26 mouse cellular contexts compared by ENCODE assay signal in the genomic region with DNA sequence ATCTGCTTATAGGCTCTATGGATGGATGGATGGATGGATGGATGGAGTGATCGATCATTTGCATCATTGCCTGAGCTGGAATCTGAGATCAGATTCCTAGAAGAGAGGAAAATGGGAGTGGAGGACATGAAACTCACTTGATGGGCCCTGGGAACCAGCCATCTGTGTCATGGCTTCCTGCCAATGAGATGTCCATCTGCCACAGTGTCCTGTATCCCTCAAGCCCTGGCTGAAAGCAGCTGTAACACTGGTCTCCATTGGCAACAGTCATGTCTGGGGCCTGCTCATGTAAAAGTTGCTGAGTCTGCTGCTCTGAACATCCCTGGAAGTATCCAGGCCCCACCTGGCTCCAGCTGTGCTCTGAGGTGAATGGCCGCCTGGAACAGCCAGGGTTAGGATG. TPM values are rescaled to one million over a fixed set of nuclear protein-coding genes. Genes with fewer than 3 reads are reported as not detected.
A peak's percentile ranks its signal among the peaks of the same experiment; 100 is the strongest.
DNase-seq lines count a peak whose midpoint lies in the region; ATAC-seq and TF ChIP-seq lines count a peak whose summit lies in the region.
"Had no signal": no experiment of that assay in that cellular context is flagged by ENCODE, and none has a peak within 500 bp of the region (broad histone marks: within the 10 kb centered on the region; RNA-seq: fewer than 3 reads in every experiment).

No protein-coding gene starts in this region.

- H3K4me3 ChIP-seq in limb, embryonic 14.5 days (replicated peaks; ENCODE audit: low read length): no peak overlapping the region
- H3K4me3 ChIP-seq in limb, embryonic 10.5 days: no peak overlapping the region
- H3K4me3 ChIP-seq in embryonic facial prominence, embryonic 10.5 days: no peak overlapping the region
- H3K4me3 ChIP-seq: heart, adult 2 months; intestine, embryonic 15.5 days; liver, embryonic 12.5 days had no signal

- H3K4me1 ChIP-seq in limb, embryonic 14.5 days (ENCODE audit: control insufficient read depth, insufficient read depth, low read length): no peaks in the 10 kb centered on the region
- no peaks in the 10 kb centered on the region for H3K4me1 ChIP-seq in limb, embryonic 10.5 days
- peaks cover 3% of the 10 kb centered on the region; the same call in 1 of the 2 replicates for H3K4me1 ChIP-seq in embryonic facial prominence, embryonic 10.5 days
- H3K4me1 ChIP-seq: intestine, embryonic 15.5 days; liver, embryonic 12.5 days had no signal

- H3K36me3 ChIP-seq in limb, embryonic 14.5 days (ENCODE audit: control insufficient read depth, insufficient read depth, low read length): no peaks in the 10 kb centered on the region
- H3K36me3 ChIP-seq in limb, embryonic 10.5 days: no peaks in the 10 kb centered on the region
- no peaks in the 10 kb centered on the region for H3K36me3 ChIP-seq in embryonic facial prominence, embryonic 10.5 days (replicated peaks)
- H3K36me3 ChIP-seq: intestine, embryonic 15.5 days; liver, embryonic 12.5 days had no signal

- H3K27ac ChIP-seq in limb, embryonic 14.5 days (replicated peaks; ENCODE audit: low read depth, low read length): no peak overlapping the region
- H3K27ac ChIP-seq in limb, embryonic 10.5 days: no peak overlapping the region
- H3K27ac ChIP-seq in embryonic facial prominence, embryonic 10.5 days (replicated peaks): no peak overlapping the region
- H3K27ac ChIP-seq: heart, adult 2 months; intestine, embryonic 15.5 days; liver, embryonic 12.5 days had no signal

- peak; percentile 5 for DNase-seq in limb, embryonic 14.5 days (ENCODE audit: low spot score)
- no peak for DNase-seq in limb, embryonic 10.5 days (ENCODE audit: low spot score)
- peak; percentile 81 to 82 for DNase-seq in cerebellum, adult 18-20 months
- peak; percentile 82 to 87 for DNase-seq in cerebellum, postnatal 25 days
- no peak for DNase-seq in embryonic facial prominence, embryonic 10.5 days (ENCODE audit: low spot score)
- DNase-seq: adrenal gland, adult 8-10 months; gastrocnemius, postnatal 14 days; heart, adult 2 months; heart, postnatal 36 days; kidney, postnatal 36 days; lung, embryonic 14.5 days; lung, postnatal 36 days had no signal

- no peak overlapping the region for H3K4me2 ChIP-seq in limb, embryonic 14.5 days (replicated peaks; ENCODE audit: low read depth, low read length, severe bottlenecking)
- H3K4me2 ChIP-seq: intestine, embryonic 15.5 days; liver, embryonic 12.5 days; lung, embryonic 14.5 days had no signal

- WGBS in limb, embryonic 14.5 days: 72% methylated on average over 2 of the region's 2 CpGs
- 79% methylated on average over 2 of the region's 2 CpGs for WGBS in limb, embryonic 10.5 days
- WGBS in embryonic facial prominence, embryonic 10.5 days: 86% methylated on average over 2 of the region's 2 CpGs

- no peak for TF ChIP-seq POLR2A in limb, embryonic 14.5 days (IDR thresholded peaks at IDR 0.05; ENCODE audit: borderline replicate concordance, extremely low read depth, insufficient read depth, insufficient read length)

- no peaks in the 10 kb centered on the region for H3K9me3 ChIP-seq in limb, embryonic 14.5 days (ENCODE audit: control insufficient read depth, low read length)
- no peaks in the 10 kb centered on the region for H3K9me3 ChIP-seq in limb, embryonic 10.5 days (replicated peaks)
- H3K9me3 ChIP-seq in embryonic facial prominence, embryonic 10.5 days: no peaks in the 10 kb centered on the region
- H3K9me3 ChIP-seq: intestine, embryonic 15.5 days; liver, embryonic 12.5 days had no signal

- H3K27me3 ChIP-seq in limb, embryonic 14.5 days (ENCODE audit: control insufficient read depth, insufficient read depth, low read length): no peaks in the 10 kb centered on the region
- no peaks in the 10 kb centered on the region for H3K27me3 ChIP-seq in limb, embryonic 10.5 days (ENCODE audit: low read depth, poor library complexity, severe bottlenecking)
- no peaks in the 10 kb centered on the region for H3K27me3 ChIP-seq in embryonic facial prominence, embryonic 10.5 days (replicated peaks; ENCODE audit: low read depth, poor library complexity, severe bottlenecking)
- H3K27me3 ChIP-seq: intestine, embryonic 15.5 days; liver, embryonic 12.5 days; Patski had no signal

- ATAC-seq in limb, embryonic 14.5 days (ENCODE audit: low FRiP score, low read depth): no peak
- no peak for ATAC-seq in monocyte, adult 5-6 weeks (replicated peaks; ENCODE audit: insufficient number of reproducible peaks, low FRiP score, low TSS enrichment, poor library complexity, severe bottlenecking)
- ATAC-seq in CD4-positive, CD25-positive, alpha-beta regulatory T cell, adult 4 months: no peak
- ATAC-seq: intestine, embryonic 15.5 days; liver, embryonic 12.5 days; Patski had no signal

- no peak overlapping the region for H3K9ac ChIP-seq in limb, embryonic 14.5 days (ENCODE audit: low read depth, low read length, severe bottlenecking)
- H3K9ac ChIP-seq: intestine, embryonic 15.5 days; liver, embryonic 12.5 days; lung, embryonic 14.5 days had no signal

RNA-seq across cellular contexts. Expression of gene Zdhhc25, which starts 57.5 kb away (rescaled TPM):
- polyA plus RNA-seq in limb, embryonic 14.5 days (2012; rRNA removed): not detected in 2 replicates
- polyA plus RNA-seq in limb, embryonic 14.5 days (2014; fragmentation: Nextera tagmentation; extraction: Ambion mirVana): not detected in 2 replicates
- not detected in 2 replicates for polyA plus RNA-seq in limb, embryonic 10.5 days (2016; fragmentation: Nextera tagmentation; extraction: Ambion mirVana)
- total RNA-seq in monocyte, adult 5-6 weeks (2017): not detected in 3 replicates
- not detected for polyA plus RNA-seq in CD4-positive, CD25-positive, alpha-beta regulatory T cell, adult 4 months (2017; shearing (Covaris generic))
- polyA plus RNA-seq in embryonic facial prominence, embryonic 10.5 days (2016; fragmentation: Nextera tagmentation; extraction: Ambion mirVana): not detected in 2 replicates
- total RNA-seq: adrenal gland, adult 8-10 months; gastrocnemius, postnatal 14 days; heart, adult 2 months; heart, postnatal 36 days; left cerebral cortex, adult 18-20 months; megakaryocyte-erythroid progenitor cell, adult 5-6 weeks had no signal
- polyA plus RNA-seq: forebrain, embryonic 11.5 days; frontal cortex, adult 2 months; heart, embryonic 14.5 days; intestine, embryonic 15.5 days; kidney, embryonic 14.5 days; limb, embryonic 11.5 days; liver, embryonic 12.5 days; lung, embryonic 14.5 days; neural tube, embryonic 11.5 days; Patski; urinary bladder, adult 2 months had no signal

Comparison
In these comparisons a context has a peak if more than half of its experiments do, and no peak if none do; other contexts are left out.
1. DNase-seq: peak in limb, embryonic 14.5 days (single experiment), cerebellum, adult 18-20 months (2 of 2) and cerebellum, postnatal 25 days (2 of 2); none in limb, embryonic 10.5 days (single experiment) and embryonic facial prominence, embryonic 10.5 days (single experiment).